Mouse (Mus musculus) CH12.LX (cell line): ENCODE data around the gene Cep97. TPM values are rescaled to one million over a fixed set of nuclear protein-coding genes. Genes with fewer than 3 reads are reported as not detected.

Source experiments
- DNase-seq: peaks from one replicate; pipeline ENCODE4 v3.0.0-alpha.2; 2013; ENCODE audit errors: extremely low read depth
- H3K27ac ChIP-seq: 2 replicates; pipeline ENCODE4 v1.5.1; 2012; ENCODE audit warnings: low read depth, mild to moderate bottlenecking, control low read depth, moderate library complexity; ENCODE audit not compliant: insufficient read depth
- H3K27me3 ChIP-seq: replicated peaks from 2 replicates; pipeline ENCODE3; 2012; ENCODE audit warnings: inconsistent platforms
- H3K36me3 ChIP-seq, 2 experiments: replicated peaks in 1 of 2; 2 replicates each; pipeline versions ENCODE3 to v1.6.1; 2012; ENCODE audit warnings: inconsistent platforms in 1 of 2, low read length in 1 of 2, mild to moderate bottlenecking in 1 of 2, mixed read lengths in 1 of 2, moderate library complexity in 1 of 2; ENCODE audit not compliant: control insufficient read depth in 1 of 2, insufficient read depth in 1 of 2
- H3K4me1 ChIP-seq, 2 experiments: 2 replicates each; pipeline ENCODE4 v1.6.1; 2012; ENCODE audit warnings: inconsistent platforms in 1 of 2, moderate library complexity in 1 of 2; ENCODE audit not compliant: insufficient read depth in 2 of 2, control insufficient read depth in 1 of 2
- H3K4me2 ChIP-seq: 2 replicates; pipeline ENCODE4 v1.6.1; 2012; ENCODE audit warnings: low read depth, mild to moderate bottlenecking, control low read depth; ENCODE audit not compliant: poor library complexity, insufficient read depth, severe bottlenecking
- H3K4me3 ChIP-seq, 3 experiments: fragments of 150-350 bp in 1 of 3; sonication (generic) in 1 of 3; replicated peaks in 1 of 3; 2 replicates each; pipeline versions ENCODE3 to v1.5.1; 2011 to 2012; ENCODE audit warnings: low read depth in 2 of 3, low read length in 2 of 3, mild to moderate bottlenecking in 2 of 3, moderate library complexity in 2 of 3, control low read depth in 1 of 3, improper control_type of control experiment in 1 of 3, inconsistent platforms in 1 of 3, mixed read lengths in 1 of 3; ENCODE audit not compliant: poor library complexity in 1 of 3
- H3K79me2 ChIP-seq: replicated peaks from 2 replicates; pipeline ENCODE4 v1.6.1; 2012; ENCODE audit warnings: mild to moderate bottlenecking, moderate library complexity; ENCODE audit not compliant: control insufficient read depth, poor library complexity, insufficient read depth, severe bottlenecking; ENCODE audit errors: extremely low read depth
- H3K9ac ChIP-seq: 2 replicates; pipeline ENCODE4 v1.6.1; 2012; ENCODE audit warnings: low read depth, mild to moderate bottlenecking, control low read depth, moderate library complexity; ENCODE audit not compliant: insufficient read depth
- H3K9me3 ChIP-seq: replicated peaks from 2 replicates; pipeline ENCODE3; 2012; ENCODE audit warnings: low read length, inconsistent platforms, mixed read lengths
- BHLHE40 ChIP-seq: IDR thresholded peaks from 2 replicates; pipeline ENCODE4 v1.6.1; 2011; ENCODE audit warnings: mild to moderate bottlenecking, low read depth, low read length, improper control_type of control experiment
- CHD2 ChIP-seq: IDR thresholded peaks from 2 replicates; pipeline ENCODE4 v1.6.1; 2011; ENCODE audit warnings: low read length, improper control_type of control experiment
- CTCF ChIP-seq, 2 experiments: IDR thresholded peaks in 1 of 2; conservative IDR thresholded peaks in 1 of 2; 2 replicates each; pipeline ENCODE4 v1.5.1; 2011 to 2012; ENCODE audit warnings: low read depth in 2 of 2, low read length in 2 of 2, improper control_type of control experiment in 1 of 2, inconsistent platforms in 1 of 2, mild to moderate bottlenecking in 1 of 2, moderate library complexity in 1 of 2
- E2F4 ChIP-seq: IDR thresholded peaks from 2 replicates; pipeline ENCODE4 v1.6.1; 2011; ENCODE audit warnings: low read depth, low read length, improper control_type of control experiment; ENCODE audit not compliant: insufficient replicate concordance
- ELF1 ChIP-seq: IDR thresholded peaks from 2 replicates; pipeline ENCODE4 v1.6.1; 2014; ENCODE audit warnings: low read depth, mild to moderate bottlenecking, inconsistent platforms, low read length, improper control_type of control experiment
- EP300 ChIP-seq: IDR thresholded peaks from 2 replicates; pipeline ENCODE4 v1.6.1; 2011; ENCODE audit warnings: low read length, improper control_type of control experiment
- ETS1 ChIP-seq: conservative IDR thresholded peaks from 2 replicates; pipeline ENCODE4 v1.6.1; 2012; ENCODE audit warnings: low read depth, mild to moderate bottlenecking, inconsistent platforms, low read length, improper control_type of control experiment, moderate library complexity
- GABPA ChIP-seq: IDR thresholded peaks from 2 replicates; pipeline ENCODE4 v1.6.1; 2012; ENCODE audit warnings: low read depth, low read length, improper control_type of control experiment, inconsistent platforms; ENCODE audit not compliant: insufficient replicate concordance
- HCFC1 ChIP-seq: IDR thresholded peaks from 2 replicates; pipeline ENCODE4 v1.6.1; 2012; ENCODE audit warnings: low read depth, mild to moderate bottlenecking, inconsistent platforms, low read length, improper control_type of control experiment
- JUN ChIP-seq: IDR thresholded peaks from 2 replicates; pipeline ENCODE4 v1.6.1; 2011; ENCODE audit warnings: low read depth, mild to moderate bottlenecking, low read length, improper control_type of control experiment, moderate library complexity; ENCODE audit not compliant: insufficient read depth
- KAT2A ChIP-seq: IDR thresholded peaks from 2 replicates; pipeline ENCODE4 v1.6.1; 2012; ENCODE audit warnings: low read length, improper control_type of control experiment, inconsistent platforms; ENCODE audit not compliant: insufficient replicate concordance
- MAX ChIP-seq: IDR thresholded peaks from 2 replicates; pipeline ENCODE4 v1.6.1; 2011; ENCODE audit warnings: low read length, improper control_type of control experiment
- MAZ ChIP-seq: IDR thresholded peaks from 2 replicates; pipeline ENCODE4 v1.6.1; 2012; ENCODE audit warnings: low read depth, mild to moderate bottlenecking, inconsistent platforms, low read length, improper control_type of control experiment, moderate library complexity
- MEF2A ChIP-seq: IDR thresholded peaks from 2 replicates; pipeline ENCODE4 v1.6.1; 2014; ENCODE audit warnings: low read depth, mild to moderate bottlenecking, inconsistent platforms, low read length, improper control_type of control experiment, borderline replicate concordance
- MXI1 ChIP-seq: IDR thresholded peaks from 2 replicates; pipeline ENCODE4 v1.6.1; 2011; ENCODE audit warnings: mild to moderate bottlenecking, low read depth, low read length, improper control_type of control experiment
- MYC ChIP-seq: IDR thresholded peaks from 2 replicates; pipeline ENCODE4 v1.6.1; 2011; ENCODE audit warnings: low read depth, mild to moderate bottlenecking, improper control_type of control experiment, low read length
- NELFE ChIP-seq: IDR thresholded peaks from 2 replicates; pipeline ENCODE4 v1.6.1; 2011; ENCODE audit warnings: low read depth, low read length, improper control_type of control experiment
- NRF1 ChIP-seq: IDR thresholded peaks from 2 replicates; pipeline ENCODE4 v1.6.1; 2014; ENCODE audit warnings: low read depth, mild to moderate bottlenecking, inconsistent platforms, low read length, improper control_type of control experiment, moderate library complexity
- POLR2A ChIP-seq: IDR thresholded peaks from 2 replicates; pipeline ENCODE4 v1.6.1; 2011; ENCODE audit warnings: low read depth, mild to moderate bottlenecking, improper control_type of control experiment, low read length
- POLR2AphosphoS2 ChIP-seq: IDR thresholded peaks from 2 replicates; pipeline ENCODE4 v1.6.1; 2011; ENCODE audit warnings: low read depth, low read length, improper control_type of control experiment
- RCOR1 ChIP-seq: conservative IDR thresholded peaks from 2 replicates; pipeline ENCODE4 v1.6.1; 2012; ENCODE audit warnings: low read depth, mild to moderate bottlenecking, inconsistent platforms, low read length, improper control_type of control experiment
- SIN3A ChIP-seq: IDR thresholded peaks from 2 replicates; pipeline ENCODE4 v1.6.1; 2012; ENCODE audit warnings: low read length, improper control_type of control experiment, inconsistent platforms
- SMC3 ChIP-seq: IDR thresholded peaks from 2 replicates; pipeline ENCODE4 v1.6.1; 2011; ENCODE audit warnings: low read depth, low read length, improper control_type of control experiment
- TBP ChIP-seq: conservative IDR thresholded peaks from 2 replicates; pipeline ENCODE4 v1.6.1; 2011; ENCODE audit warnings: low read depth, low read length, improper control_type of control experiment
- TCF12 ChIP-seq: IDR thresholded peaks from 2 replicates; pipeline ENCODE4 v1.6.1; 2014; ENCODE audit warnings: low read depth, mild to moderate bottlenecking, inconsistent platforms, low read length, improper control_type of control experiment
- UBTF ChIP-seq: IDR thresholded peaks from 2 replicates; pipeline ENCODE4 v1.6.1; 2012; ENCODE audit warnings: low read depth, mild to moderate bottlenecking, inconsistent platforms, low read length, improper control_type of control experiment, moderate library complexity
- USF2 ChIP-seq: conservative IDR thresholded peaks from 2 replicates; pipeline ENCODE4 v1.6.1; 2011; ENCODE audit warnings: low read depth, low read length, improper control_type of control experiment
- ZKSCAN1 ChIP-seq: IDR thresholded peaks from 2 replicates; pipeline ENCODE4 v1.6.1; 2012; ENCODE audit warnings: low read depth, inconsistent platforms, low read length, improper control_type of control experiment, borderline replicate concordance
- ZMIZ1 ChIP-seq: IDR thresholded peaks from 2 replicates; pipeline ENCODE4 v1.6.1; 2012; ENCODE audit warnings: low read depth, mild to moderate bottlenecking, inconsistent platforms, low read length, improper control_type of control experiment
- ZNF384 ChIP-seq: IDR thresholded peaks from 2 replicates; pipeline ENCODE4 v1.6.1; 2012; ENCODE audit warnings: low read depth, low read length, improper control_type of control experiment, inconsistent platforms
- dilution Hi-C: fragments of 300-500 bp; cut with MboI; formaldehyde crosslinking; loops from 2 replicates; pipeline ENCODE4 v1.14.3; 2020; ENCODE audit warnings: low sequenced_read_pairs; ENCODE audit not compliant: extremely low pct_unique_long_range_greater_than_20kb, extremely low pct_ligation_motif_present
- in situ Hi-C: fragments of 300-500 bp; cut with MboI; formaldehyde crosslinking; loops from 3 replicates; pipeline ENCODE4 v1.14.3; 2019; ENCODE audit warnings: low sequenced_read_pairs, low pct_ligation_motif_present, low pct_unique_long_range_greater_than_20kb, mixed read lengths
- polyA plus RNA-seq: library from polyadenylated mRNA; unstranded; fragments of >175 nt; gene quantifications from 2 replicates; pipeline ENCODE4 v1.2.1, GENCODE M21; 2012; ENCODE audit warnings: low read depth; ENCODE audit not compliant: insufficient read length
- total RNA-seq, 2 experiments: library from RNA; depleted of rRNA; stranded (reverse); fragments of 300-350 nt in 1 of 2; fragments of >200 nt in 1 of 2; gene quantifications; 2 replicates each; pipeline ENCODE4 v1.2.3; 2012 to 2014

Cep97 gene
- total and polyA plus RNA-seq, 3 experiments, result 19.2 to 27.5 (median 24.9) TPM

GRCm38 (mm10) chr16:55894893-55895650 lies 39.6 kb downstream of the Cep97 start, which contains the start of gene Nxpe3:
TSS of gene Nxpe3 (minus strand) at chr16:55895285.
- peak within 1 kb of the TSS; percentile 86 for H3K9ac ChIP-seq
- peak within 1 kb of the TSS; percentile 74 for H3K27ac ChIP-seq
- H3K36me3 ChIP-seq, result peaks cover 0 to 14% of the 10 kb centered on the region in 2 experiments
- TF ChIP-seq SMC3, result no peak; the same call in 1 of the 2 replicates
- TF ChIP-seq MXI1, result peak; percentile 82
- TF ChIP-seq TCF12, result peak; percentile 65
- TF ChIP-seq CTCF (conservative IDR thresholded peaks at IDR 0.05 in 1 of 2, IDR thresholded peaks at IDR 0.05 in 1 of 2; ENCODE audit: low read depth in 2 of 2, low read length in 2 of 2), result peak in 1 of 2 experiments; percentile 14; a peak in 2 of 4 replicates
- no peak for TF ChIP-seq RCOR1
- TF ChIP-seq UBTF, result peak; percentile 83
- TF ChIP-seq ZMIZ1, result peak; percentile 78
- 0 out of 2 replicates have a peak, but pooled peaks have one; percentile 42 for TF ChIP-seq MAX
- TF ChIP-seq KAT2A, result no peak
- TF ChIP-seq TBP, result no peak
- TF ChIP-seq SIN3A, result peak; percentile 73
- TF ChIP-seq NRF1, result peak; percentile 48; the same call in 1 of the 2 replicates
- no peak for TF ChIP-seq USF2
- peak; percentile 76 for TF ChIP-seq NELFE
- TF ChIP-seq ELF1, result peak; percentile 56
- peak; percentile 17 for TF ChIP-seq BHLHE40
- TF ChIP-seq POLR2A, result peak; percentile 72
- TF ChIP-seq ZKSCAN1, result no peak
- 0 out of 2 replicates have a peak, but pooled peaks have one; percentile 9 for TF ChIP-seq ETS1
- 0 out of 2 replicates have a peak, but pooled peaks have one; percentile 23 for TF ChIP-seq HCFC1
- TF ChIP-seq MAZ, result peak; percentile 79; the same call in 1 of the 2 replicates
- no peak for TF ChIP-seq E2F4
- TF ChIP-seq JUN, result no peak
- no peak for TF ChIP-seq CHD2
- no peak; the same call in 1 of the 2 replicates for TF ChIP-seq MEF2A
- TF ChIP-seq MYC, result peak; percentile 4; the same call in 1 of the 2 replicates
- no peak for TF ChIP-seq ZNF384
- no peak for TF ChIP-seq GABPA
- TF ChIP-seq EP300, result 0 out of 2 replicates have a peak, but pooled peaks have one; percentile 33
- TF ChIP-seq POLR2AphosphoS2, result peak; percentile 48; the same call in 1 of the 2 replicates
- peak within 1 kb of the TSS; percentile 73 to 93 (median 76) for H3K4me3 ChIP-seq
- peak within 1 kb of the TSS; percentile 83 for H3K4me2 ChIP-seq
- dilution Hi-C loops, result no loop called here
- DNase-seq, result peak; percentile 94
- H3K9me3 ChIP-seq, result no peaks in the 10 kb centered on the region
- H3K27me3 ChIP-seq, result no peaks in the 10 kb centered on the region
- in situ Hi-C loops, result loop anchor here (5.0 kb wide), 2 partner anchors 52 to 172 kb away; no protein-coding TSS in a partner anchor
- H3K4me1 ChIP-seq, result peaks cover 19 to 45% of the 10 kb centered on the region in 2 experiments
- H3K79me2 ChIP-seq, result peaks cover 29% of the 10 kb centered on the region
